Mouse (Mus musculus): ENCODE measurements around the gene Gm44973.

DNA sequence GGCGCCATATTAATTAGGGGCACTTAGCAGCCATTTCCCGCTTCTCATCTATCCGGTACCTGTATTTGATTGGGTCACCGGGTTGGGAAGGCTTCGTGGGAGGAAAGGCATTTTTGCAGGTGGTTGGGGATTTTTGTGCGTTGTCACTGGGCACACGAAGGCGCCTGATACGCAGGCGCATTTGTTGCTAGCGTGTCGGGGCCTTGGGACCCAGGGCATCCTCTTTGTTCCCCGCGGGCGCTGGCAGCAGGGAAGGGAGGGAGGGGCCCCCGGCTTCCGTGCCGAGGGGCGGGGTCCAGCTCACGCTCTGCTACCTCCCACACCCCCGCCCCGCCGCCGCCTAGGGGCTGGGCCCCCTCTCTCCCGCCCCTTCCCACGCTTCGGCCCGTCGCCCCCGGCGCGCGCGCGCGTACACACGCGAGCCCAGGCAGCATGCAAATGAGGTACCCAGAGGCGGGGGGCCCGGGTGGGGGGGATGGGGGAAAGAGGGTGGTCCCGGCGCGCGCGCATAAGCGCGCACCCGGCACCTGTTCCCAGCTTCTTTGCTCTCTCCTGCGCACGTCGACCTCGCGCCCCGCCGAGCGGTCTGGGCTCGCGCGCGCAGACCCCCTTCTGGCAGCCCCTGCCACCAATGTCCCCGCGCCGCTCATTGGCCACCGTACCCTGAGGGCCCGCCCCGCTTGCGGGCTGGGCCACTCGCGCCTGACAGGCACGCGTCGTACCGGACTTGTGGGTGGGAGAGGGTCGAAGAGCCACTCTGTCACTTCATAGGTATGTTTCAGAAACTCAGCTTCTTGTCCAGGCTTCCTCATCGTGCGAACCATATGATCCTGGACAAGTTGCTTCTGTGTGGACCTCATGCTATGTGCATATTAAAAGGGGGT is at the start of gene Gm44973:
- no peak for TF ChIP-seq CTCF (IDR thresholded peaks at IDR 0.05; ENCODE audit: extremely low read depth, insufficient read depth, insufficient read length, insufficient replicate concordance)
- TF ChIP-seq POLR2A (IDR thresholded peaks at IDR 0.05; ENCODE audit: low read depth, low read length): peak; percentile 39

All from spleen, adult 2 months (tissue).